25 mouse cellular contexts compared by ENCODE assay signal in the genomic region with DNA sequence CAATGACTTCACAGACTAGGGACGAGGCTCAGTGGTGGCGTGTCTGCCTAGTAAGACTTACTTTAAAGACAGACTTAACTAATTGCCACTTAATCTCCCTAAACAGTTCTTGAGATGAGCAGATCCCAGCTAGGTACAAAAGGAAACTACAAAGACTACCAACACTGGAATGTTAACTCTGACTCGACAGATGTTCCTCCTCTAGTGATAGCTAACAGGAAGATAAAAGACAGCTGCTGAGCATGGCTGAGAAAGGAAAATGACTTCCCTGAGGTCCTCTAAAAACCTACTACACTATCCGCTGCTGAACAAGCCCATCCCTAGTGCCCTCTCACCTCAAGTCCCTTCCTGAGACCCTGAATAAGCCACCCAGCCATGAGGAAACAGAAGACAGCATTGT. TPM values are rescaled to one million over a fixed set of nuclear protein-coding genes. Genes with fewer than 3 reads are reported as not detected.
DNase-seq lines count a peak whose midpoint lies in the region; ATAC-seq and TF ChIP-seq lines count a peak whose summit lies in the region.
"Had no signal": no experiment of that assay in that cellular context is flagged by ENCODE, and none has a peak within 500 bp of the region (broad histone marks: within the 10 kb centered on the region; RNA-seq: fewer than 3 reads in every experiment).

No protein-coding gene starts in this region.

- no peaks in the 10 kb centered on the region for H3K9me3 ChIP-seq in heart, embryonic 13.5 days
- no peaks in the 10 kb centered on the region for H3K9me3 ChIP-seq in liver, embryonic 13.5 days (replicated peaks)
- no peaks in the 10 kb centered on the region for H3K9me3 ChIP-seq in liver, embryonic 12.5 days (replicated peaks)
- H3K9me3 ChIP-seq: hindbrain, embryonic 15.5 days; limb, embryonic 12.5 days had no signal

- peak overlapping the region; percentile 5; the same call in 1 of the 2 replicates for H3K4me2 ChIP-seq in heart, embryonic 13.5 days
- H3K4me2 ChIP-seq in liver, embryonic 13.5 days: no peak overlapping the region
- H3K4me2 ChIP-seq in liver, embryonic 12.5 days: no peak overlapping the region
- H3K4me2 ChIP-seq: hindbrain, embryonic 15.5 days; limb, embryonic 12.5 days had no signal

- TF ChIP-seq CTCF in testis, adult 2 months (IDR thresholded peaks at IDR 0.05; ENCODE audit: control insufficient read depth, insufficient read depth, insufficient replicate concordance, low read depth, low read length): no peak

- intact Hi-C loops in heart, postnatal 10 days (cut with DNase I): no loop called here

- no peak overlapping the region for H3K9ac ChIP-seq in heart, embryonic 13.5 days
- H3K9ac ChIP-seq in liver, embryonic 13.5 days: no peak overlapping the region
- no peak overlapping the region for H3K9ac ChIP-seq in liver, embryonic 12.5 days
- H3K9ac ChIP-seq: hindbrain, embryonic 15.5 days; limb, embryonic 12.5 days had no signal

- H3K27ac ChIP-seq in heart, embryonic 13.5 days (replicated peaks): no peak overlapping the region
- H3K27ac ChIP-seq in liver, embryonic 13.5 days: 0 out of 2 replicates have a peak overlapping the region, but pooled peaks have one; percentile 9
- no peak overlapping the region for H3K27ac ChIP-seq in liver, embryonic 12.5 days
- no peak overlapping the region for H3K27ac ChIP-seq in testis, adult 2 months (ENCODE audit: control insufficient read depth, insufficient read depth, low read depth, low read length)
- H3K27ac ChIP-seq: hindbrain, embryonic 15.5 days; limb, embryonic 12.5 days had no signal

- H3K36me3 ChIP-seq in heart, embryonic 13.5 days: peaks cover 49% of the 10 kb centered on the region
- peaks cover 40% of the 10 kb centered on the region for H3K36me3 ChIP-seq in liver, embryonic 13.5 days
- peaks cover 48% of the 10 kb centered on the region for H3K36me3 ChIP-seq in liver, embryonic 12.5 days
- H3K36me3 ChIP-seq in testis, adult 2 months (ENCODE audit: control insufficient read depth, insufficient read depth, low read length): no peaks in the 10 kb centered on the region; the same call in 1 of the 2 replicates

- no peaks in the 10 kb centered on the region for H3K27me3 ChIP-seq in heart, embryonic 13.5 days (replicated peaks)
- H3K27me3 ChIP-seq in liver, embryonic 13.5 days: no peaks in the 10 kb centered on the region
- no peaks in the 10 kb centered on the region for H3K27me3 ChIP-seq in liver, embryonic 12.5 days (replicated peaks)
- H3K27me3 ChIP-seq in testis, adult 2 months (ENCODE audit: control insufficient read depth, insufficient read depth, low read length): no peaks in the 10 kb centered on the region
- H3K27me3 ChIP-seq: hindbrain, embryonic 15.5 days; limb, embryonic 12.5 days had no signal

- no peak for ATAC-seq in heart, embryonic 13.5 days (ENCODE audit: extremely low read depth, insufficient number of reproducible peaks, low FRiP score, low TSS enrichment)
- no peak for ATAC-seq in liver, embryonic 13.5 days (ENCODE audit: low read depth)
- no peak for ATAC-seq in liver, embryonic 12.5 days
- ATAC-seq: activated CD4-positive, CD25-positive, alpha-beta regulatory T cell, adult 4 months had no signal

- TF ChIP-seq POLR2A in testis, adult 2 months (IDR thresholded peaks at IDR 0.05; ENCODE audit: control insufficient read depth, low read depth, low read length): no peak

- no peak for DNase-seq in heart, postnatal 10 days
- no peak for DNase-seq in liver, embryonic 13.5 days
- no peak for DNase-seq in testis, postnatal 10 days (ENCODE audit: low spot score)
- DNase-seq in cerebellum, adult 9-11 months: no peak
- no peak for DNase-seq in layer of hippocampus, postnatal 14 days (ENCODE audit: low spot score in 2 of 2)
- DNase-seq: adrenal gland, postnatal 14 days; B cell, adult 2 months; cerebellum, adult 18-20 months; heart, adult 11 months; kidney, adult 9 months; right cerebral cortex, postnatal 4 days had no signal

- H3K4me1 ChIP-seq in heart, embryonic 13.5 days: peaks cover 45% of the 10 kb centered on the region
- H3K4me1 ChIP-seq in liver, embryonic 13.5 days (replicated peaks): peaks cover 53% of the 10 kb centered on the region
- H3K4me1 ChIP-seq in liver, embryonic 12.5 days: peaks cover 52% of the 10 kb centered on the region
- H3K4me1 ChIP-seq in testis, adult 2 months (ENCODE audit: control insufficient read depth, insufficient read depth, low read length): no peaks in the 10 kb centered on the region; the same call in 1 of the 2 replicates

- H3K4me3 ChIP-seq in heart, embryonic 13.5 days: no peak overlapping the region
- no peak overlapping the region for H3K4me3 ChIP-seq in liver, embryonic 13.5 days (replicated peaks)
- H3K4me3 ChIP-seq in liver, embryonic 12.5 days: no peak overlapping the region
- H3K4me3 ChIP-seq in testis, adult 2 months (ENCODE audit: control insufficient read depth, low read depth, low read length): peak overlapping the region; percentile 63; the same call in 1 of the 2 replicates
- H3K4me3 ChIP-seq: hindbrain, embryonic 15.5 days; limb, embryonic 12.5 days had no signal

- WGBS in heart, embryonic 13.5 days: 53% methylated on average over 4 of the region's 4 CpGs
- WGBS in liver, embryonic 13.5 days (ENCODE audit: insufficient replicate concordance): 64% methylated on average over 4 of the region's 4 CpGs
- WGBS in liver, embryonic 12.5 days (ENCODE audit: insufficient replicate concordance): 64% methylated on average over 4 of the region's 4 CpGs

RNA-seq across cellular contexts. Expression of gene Dad1, which starts 3.8 kb away (rescaled TPM):
- 391 and 412 TPM in 2 replicates for polyA plus RNA-seq in heart, embryonic 13.5 days (2015; fragmentation: Nextera tagmentation; extraction: Ambion mirVana)
- 100 to 1,000 TPM; 121 TPM for total RNA-seq in heart, postnatal 10 days (2021)
- 229 and 243 TPM in 2 replicates for polyA plus RNA-seq in liver, embryonic 13.5 days (2015; fragmentation: Nextera tagmentation; extraction: Ambion mirVana)
- polyA plus RNA-seq in liver, embryonic 12.5 days (2016; fragmentation: Nextera tagmentation; extraction: Ambion mirVana): 234 and 237 TPM in 2 replicates
- polyA plus RNA-seq in testis, adult 2 months (2012; rRNA removed): 625 and 632 TPM in 2 replicates
- 100 to 1,000 TPM; 123 to 124 TPM for total RNA-seq in layer of hippocampus, postnatal 14 days (2021)

RNA-seq across cellular contexts. Expression of gene Abhd4, which starts 3.9 kb away (rescaled TPM):
- polyA plus RNA-seq in heart, embryonic 13.5 days (2015; fragmentation: Nextera tagmentation; extraction: Ambion mirVana): 85.8 and 87.0 TPM in 2 replicates
- total RNA-seq in heart, postnatal 10 days (2021): 10 to 100 TPM; 55.9 to 67.1 TPM
- polyA plus RNA-seq in liver, embryonic 13.5 days (2015; fragmentation: Nextera tagmentation; extraction: Ambion mirVana): 17.9 and 18.4 TPM in 2 replicates
- polyA plus RNA-seq in liver, embryonic 12.5 days (2016; fragmentation: Nextera tagmentation; extraction: Ambion mirVana): 18.8 and 22.0 TPM in 2 replicates
- polyA plus RNA-seq in testis, adult 2 months (2012; rRNA removed): 212 and 237 TPM in 2 replicates
- 10 to 100 TPM; 56.1 to 58.9 TPM for total RNA-seq in layer of hippocampus, postnatal 14 days (2021)

RNA-seq across cellular contexts. Expression of gene Olfr49, which starts 34.6 kb away (rescaled TPM):
- polyA plus RNA-seq in heart, embryonic 13.5 days (2015; fragmentation: Nextera tagmentation; extraction: Ambion mirVana): not detected in 2 replicates
- not detected for total RNA-seq in heart, postnatal 10 days (2021)
- not detected in 2 replicates for polyA plus RNA-seq in liver, embryonic 13.5 days (2015; fragmentation: Nextera tagmentation; extraction: Ambion mirVana)
- polyA plus RNA-seq in liver, embryonic 12.5 days (2016; fragmentation: Nextera tagmentation; extraction: Ambion mirVana): not detected in 2 replicates
- polyA plus RNA-seq in testis, adult 2 months (2012; rRNA removed): not detected in 2 replicates
- total RNA-seq in layer of hippocampus, postnatal 14 days (2021): not detected
- total RNA-seq: adrenal gland, postnatal 14 days; gastrocnemius, adult 8-10 months; layer of hippocampus, adult 8-10 months; left cerebral cortex, adult 8-10 months; megakaryocyte-erythroid progenitor cell, adult 5-6 weeks; neutrophil, adult 5-6 weeks had no signal
- polyA plus RNA-seq: embryonic facial prominence, embryonic 11.5 days; heart, embryonic 16.5 days; hindbrain, embryonic 15.5 days; limb, embryonic 12.5 days; liver, embryonic 16.5 days had no signal
